Mouse (Mus musculus): ENCODE data around the gene Arhgap29. TPM values are rescaled to one million over a fixed set of nuclear protein-coding genes. Genes with fewer than 3 reads are reported as not detected.
A peak's percentile ranks its signal among the peaks of the same experiment; 100 is the strongest.

Gene Arhgap29
- polyA plus RNA-seq, 1 experiment = 5.8 TPM

- TF ChIP-seq CEBPB (IDR thresholded peaks at IDR 0.05; ENCODE audit: low read depth) = peak; percentile 78
- no peak for TF ChIP-seq MYOG (IDR thresholded peaks at IDR 0.05; ENCODE audit: control insufficient read depth, extremely low read depth, insufficient read length)
- H3K4me3 ChIP-seq (ENCODE audit: insufficient read depth, poor library complexity, severe bottlenecking) = no peak overlapping the region
Observed at GRCm38 (mm10) chr3:121932815-121933214, 19.5 kb upstream of the Arhgap29 start.

GRCm38 (mm10) chr3:121936241-121936640 is 16.1 kb upstream of the Arhgap29 start:
- Histone ChIP-seq H3K4me3 (ENCODE audit: insufficient read depth, poor library complexity, severe bottlenecking) (no peak overlapping the region), H3ac (ENCODE audit: control insufficient read depth, insufficient read length, low read depth) (no peak overlapping the region), H3K27me3 (ENCODE audit: control insufficient read depth, insufficient read depth, insufficient read length) (peaks cover 9% of the 10 kb centered on the region), H3K36me3 (ENCODE audit: control insufficient read depth, insufficient read depth) (no peaks in the 10 kb centered on the region), H3K79me2 (ENCODE audit: control insufficient read depth, insufficient read depth) (no peaks in the 10 kb centered on the region), H3K79me3 (ENCODE audit: low read depth) (no peaks in the 10 kb centered on the region)
- no peak for TF ChIP-seq CTCF (IDR thresholded peaks at IDR 0.05; ENCODE audit: control insufficient read depth, insufficient read depth, insufficient read length)
- TF ChIP-seq CEBPB (IDR thresholded peaks at IDR 0.05; ENCODE audit: low read depth) = no peak
- TF ChIP-seq FOSL1 (IDR thresholded peaks at IDR 0.05; ENCODE audit: insufficient read depth, low read length, poor library complexity, severe bottlenecking) = no peak
- no peak for TF ChIP-seq MAX (IDR thresholded peaks at IDR 0.05)
- no peak for TF ChIP-seq MYOG (IDR thresholded peaks at IDR 0.05; ENCODE audit: control insufficient read depth, extremely low read depth, insufficient read length)
- no peak for TF ChIP-seq MYOD1 (IDR thresholded peaks at IDR 0.05; ENCODE audit: control insufficient read depth, insufficient read length, low read depth)
- no peak for TF ChIP-seq USF1 (IDR thresholded peaks at IDR 0.05; ENCODE audit: low read depth)

More at GRCm38 (mm10) chr3:121932815-121933214, 19.5 kb upstream of the Arhgap29 start:
- Histone ChIP-seq H3ac (ENCODE audit: control insufficient read depth, insufficient read length, low read depth) (no peak overlapping the region), H3K79me2 (ENCODE audit: control insufficient read depth, insufficient read depth) (no peaks in the 10 kb centered on the region), H3K36me3 (ENCODE audit: control insufficient read depth, insufficient read depth) (no peaks in the 10 kb centered on the region), H3K27me3 (ENCODE audit: control insufficient read depth, insufficient read depth, insufficient read length) (peaks cover 6% of the 10 kb centered on the region), H3K79me3 (ENCODE audit: low read depth) (no peaks in the 10 kb centered on the region)

- Histone ChIP-seq H3K4me3 (ENCODE audit: insufficient read depth, poor library complexity, severe bottlenecking) (no peak overlapping the region), H3K27me3 (ENCODE audit: control insufficient read depth, insufficient read depth, insufficient read length) (peaks cover 11% of the 10 kb centered on the region)
Observed at GRCm38 (mm10) chr3:121937036-121937435, 15.3 kb upstream of the Arhgap29 start.

GRCm38 (mm10) chr3:121939658-121940057 is 12.7 kb upstream of the Arhgap29 start:
- H3K4me3 ChIP-seq (ENCODE audit: insufficient read depth, poor library complexity, severe bottlenecking) = no peak overlapping the region
- H3ac ChIP-seq (ENCODE audit: control insufficient read depth, insufficient read length, low read depth) = no peak overlapping the region
- no peaks in the 10 kb centered on the region for H3K79me2 ChIP-seq (ENCODE audit: control insufficient read depth, insufficient read depth)
- no peaks in the 10 kb centered on the region for H3K36me3 ChIP-seq (ENCODE audit: control insufficient read depth, insufficient read depth)
- H3K79me3 ChIP-seq (ENCODE audit: low read depth) = no peaks in the 10 kb centered on the region
- peaks cover 11% of the 10 kb centered on the region for H3K27me3 ChIP-seq (ENCODE audit: control insufficient read depth, insufficient read depth, insufficient read length)
- TF ChIP-seq CTCF (IDR thresholded peaks at IDR 0.05; ENCODE audit: control insufficient read depth, insufficient read depth, insufficient read length) (no peak), MYOD1 (IDR thresholded peaks at IDR 0.05; ENCODE audit: control insufficient read depth, insufficient read length, low read depth) (no peak), CEBPB (IDR thresholded peaks at IDR 0.05; ENCODE audit: low read depth) (no peak), MYOG (IDR thresholded peaks at IDR 0.05; ENCODE audit: control insufficient read depth, extremely low read depth, insufficient read length) (no peak), FOSL1 (IDR thresholded peaks at IDR 0.05; ENCODE audit: insufficient read depth, low read length, poor library complexity, severe bottlenecking) (no peak), USF1 (IDR thresholded peaks at IDR 0.05; ENCODE audit: low read depth) (no peak), MAX (IDR thresholded peaks at IDR 0.05) (no peak)

More at GRCm38 (mm10) chr3:121937036-121937435, 15.3 kb upstream of the Arhgap29 start:
- no peak overlapping the region for H3ac ChIP-seq (ENCODE audit: control insufficient read depth, insufficient read length, low read depth)
- H3K79me2 ChIP-seq (ENCODE audit: control insufficient read depth, insufficient read depth) = no peaks in the 10 kb centered on the region
- peak; percentile 7 for TF ChIP-seq CEBPB (IDR thresholded peaks at IDR 0.05; ENCODE audit: low read depth)
- TF ChIP-seq MYOG (IDR thresholded peaks at IDR 0.05; ENCODE audit: control insufficient read depth, extremely low read depth, insufficient read length) = no peak
- H3K36me3 ChIP-seq (ENCODE audit: control insufficient read depth, insufficient read depth) = no peaks in the 10 kb centered on the region
- no peaks in the 10 kb centered on the region for H3K79me3 ChIP-seq (ENCODE audit: low read depth)

- Histone ChIP-seq H3ac (ENCODE audit: control insufficient read depth, insufficient read length, low read depth) (no peak overlapping the region), H3K4me3 (ENCODE audit: insufficient read depth, poor library complexity, severe bottlenecking) (no peak overlapping the region), H3K79me2 (ENCODE audit: control insufficient read depth, insufficient read depth) (no peaks in the 10 kb centered on the region), H3K36me3 (ENCODE audit: control insufficient read depth, insufficient read depth) (no peaks in the 10 kb centered on the region), H3K79me3 (ENCODE audit: low read depth) (no peaks in the 10 kb centered on the region), H3K27me3 (ENCODE audit: control insufficient read depth, insufficient read depth, insufficient read length) (peaks cover 16% of the 10 kb centered on the region)
- TF ChIP-seq USF1 (IDR thresholded peaks at IDR 0.05; ENCODE audit: low read depth) (no peak), CTCF (IDR thresholded peaks at IDR 0.05; ENCODE audit: control insufficient read depth, insufficient read depth, insufficient read length) (no peak), MYOG (IDR thresholded peaks at IDR 0.05; ENCODE audit: control insufficient read depth, extremely low read depth, insufficient read length) (no peak)
Observed at GRCm38 (mm10) chr3:121940094-121940889, 12.0 kb upstream of the Arhgap29 start.

- Histone ChIP-seq H3K4me3 (ENCODE audit: insufficient read depth, poor library complexity, severe bottlenecking) (no peak overlapping the region), H3K36me3 (ENCODE audit: control insufficient read depth, insufficient read depth) (no peaks in the 10 kb centered on the region), H3K27me3 (ENCODE audit: control insufficient read depth, insufficient read depth, insufficient read length) (peaks cover 21% of the 10 kb centered on the region), H3K79me3 (ENCODE audit: low read depth) (no peaks in the 10 kb centered on the region), H3ac (ENCODE audit: control insufficient read depth, insufficient read length, low read depth) (no peak overlapping the region), H3K79me2 (ENCODE audit: control insufficient read depth, insufficient read depth) (no peaks in the 10 kb centered on the region)
- no peak for TF ChIP-seq MYOG (IDR thresholded peaks at IDR 0.05; ENCODE audit: control insufficient read depth, extremely low read depth, insufficient read length)
Observed at GRCm38 (mm10) chr3:121941204-121941745, 11.1 kb upstream of the Arhgap29 start.
